Mouse (Mus musculus) forebrain, embryonic 11.5 days (tissue): ENCODE results near the gene Gm11634. TPM values are rescaled to one million over a fixed set of nuclear protein-coding genes. Genes with fewer than 3 reads are reported as not detected.

Source experiments
- ATAC-seq: fragments of 200-750 bp; cut with Nextera tagmentation; replicated peaks from 2 replicates; pipeline ENCODE4 v1.8.0; 2017; ENCODE audit warnings: moderate TSS enrichment; ENCODE audit not compliant: low FRiP score
- DNase-seq: peaks from one replicate; pipeline ENCODE4 v3.0.0-alpha.2; 2017; ENCODE audit warnings: low spot score
- H3K27ac ChIP-seq: fragments of 300-500 bp; sonication (generic); 2 replicates; pipeline ENCODE4 v1.5.1; 2014; ENCODE audit warnings: low read depth, low read length
- H3K27me3 ChIP-seq: fragments of 300-500 bp; sonication (generic); 2 replicates; pipeline ENCODE4 v1.6.1; 2014; ENCODE audit warnings: mild to moderate bottlenecking, low read length, mixed read lengths; ENCODE audit not compliant: control insufficient read depth, insufficient read depth
- H3K36me3 ChIP-seq: fragments of 300-500 bp; sonication (generic); 2 replicates; pipeline ENCODE4 v1.6.1; 2014; ENCODE audit warnings: mild to moderate bottlenecking, low read length, moderate library complexity, mixed read lengths; ENCODE audit not compliant: control insufficient read depth, insufficient read depth
- H3K4me1 ChIP-seq: fragments of 300-500 bp; sonication (generic); replicated peaks from 2 replicates; pipeline ENCODE4 v1.6.1; 2014; ENCODE audit warnings: low read length, mixed read lengths; ENCODE audit not compliant: control insufficient read depth, insufficient read depth
- H3K4me2 ChIP-seq: fragments of 300-500 bp; sonication (generic); 2 replicates; pipeline ENCODE4 v1.6.1; 2014; ENCODE audit warnings: low read depth, mild to moderate bottlenecking, low read length, moderate library complexity, mixed read lengths; ENCODE audit not compliant: severe bottlenecking
- H3K4me3 ChIP-seq: fragments of 300-500 bp; sonication (generic); 2 replicates; pipeline ENCODE4 v1.5.1; 2014; ENCODE audit warnings: low read depth, low read length
- H3K9ac ChIP-seq: fragments of 300-500 bp; sonication (generic); 2 replicates; pipeline ENCODE4 v1.6.1; 2014; ENCODE audit warnings: low read length
- H3K9me3 ChIP-seq: fragments of 300-500 bp; sonication (generic); 2 replicates; pipeline ENCODE4 v1.6.1; 2016; ENCODE audit warnings: low read length, mixed read lengths; ENCODE audit not compliant: control insufficient read depth
- WGBS: fragments of 180-500 bp; shearing (Covaris S2); extraction: QIAGEN DNeasy Blood & Tissue Kit; methylation state at CpG from one replicate; pipeline ENCODE4 v1.1.7; 2014; 5-methylcytosine and 5-hydroxymethylcytosine counted together
- polyA plus RNA-seq: library from polyadenylated mRNA; unstranded; fragments of >200 nt; fragmentation: Nextera tagmentation; extraction: Ambion mirVana; gene quantifications from 2 replicates; pipeline ENCODE4 v1.2.1, GENCODE M21; 2014

Gene Gm11634
- polyA plus RNA-seq, 1 experiment from 2014 or later = 0.44 TPM

- Histone ChIP-seq H3K4me1 (no peaks in the 10 kb centered on the region), H3K9ac (no peak overlapping the region), H3K27me3 (no peaks in the 10 kb centered on the region), H3K4me2 (no peak overlapping the region), H3K27ac (no peak overlapping the region), H3K9me3 (no peaks in the 10 kb centered on the region), H3K36me3 (peaks cover 14% of the 10 kb centered on the region), H3K4me3 (no peak overlapping the region)
- WGBS = 46% methylated on average over 5 of the region's 5 CpGs
- DNase-seq (peak; percentile 72), ATAC-seq (no peak)
Measured at GRCm38 (mm10) chr11:101562391-101562790, 36.7 kb downstream of the Gm11634 start.

- H3K9ac ChIP-seq = no peak overlapping the region
- no peak for ATAC-seq
- no peak for DNase-seq
Measured at GRCm38 (mm10) chr11:101556954-101557353, 42.1 kb downstream of the Gm11634 start.

GRCm38 (mm10) chr11:101556541-101556940 lies 42.5 kb downstream of the Gm11634 start:
- no peaks in the 10 kb centered on the region for H3K27me3 ChIP-seq
- H3K4me3 ChIP-seq = no peak overlapping the region
- H3K27ac ChIP-seq = no peak overlapping the region
- DNase-seq = no peak
- no peak for ATAC-seq
- WGBS = 96% methylated on average over 7 of the region's 7 CpGs
- no peak overlapping the region for H3K9ac ChIP-seq
- 0 out of 2 replicates have a peak, but pooled peaks cover 2% of the 10 kb centered on the region for H3K4me1 ChIP-seq
- no peak overlapping the region for H3K4me2 ChIP-seq
- peaks cover 3% of the 10 kb centered on the region; the same call in 1 of the 2 replicates for H3K36me3 ChIP-seq
- no peaks in the 10 kb centered on the region for H3K9me3 ChIP-seq

More at GRCm38 (mm10) chr11:101556954-101557353, 42.1 kb downstream of the Gm11634 start:
- no peak overlapping the region for H3K4me2 ChIP-seq
- H3K27me3 ChIP-seq = no peaks in the 10 kb centered on the region
- no peaks in the 10 kb centered on the region for H3K9me3 ChIP-seq
- peaks cover 3% of the 10 kb centered on the region; the same call in 1 of the 2 replicates for H3K36me3 ChIP-seq
- no peak overlapping the region for H3K27ac ChIP-seq
- WGBS = 93% methylated on average over 2 of the region's 2 CpGs
- 0 out of 2 replicates have a peak, but pooled peaks cover 2% of the 10 kb centered on the region for H3K4me1 ChIP-seq
- no peak overlapping the region for H3K4me3 ChIP-seq

GRCm38 (mm10) chr11:101553354-101553930 lies 45.6 kb downstream of the Gm11634 start:
- Histone ChIP-seq H3K4me2 (peak overlapping the region; percentile 45), H3K27me3 (no peaks in the 10 kb centered on the region), H3K4me3 (peak overlapping the region; percentile 50), H3K4me1 (peaks cover 2% of the 10 kb centered on the region; the same call in 1 of the 2 replicates), H3K36me3 (no peaks in the 10 kb centered on the region), H3K9ac (peak overlapping the region; percentile 70), H3K27ac (peak overlapping the region; percentile 39; the same call in 1 of the 2 replicates), H3K9me3 (no peaks in the 10 kb centered on the region)
- ATAC-seq = no peak
- no peak for DNase-seq
- WGBS = 31% methylated on average over 8 of the region's 8 CpGs

- peak overlapping the region; percentile 49 for H3K4me2 ChIP-seq
- H3K4me3 ChIP-seq = peak overlapping the region; percentile 50
- DNase-seq (peak; percentile 97), ATAC-seq (peak; percentile 97)
- under 1% methylated on average over 37 of the region's 37 CpGs for WGBS
- H3K27me3 ChIP-seq = no peaks in the 10 kb centered on the region
- H3K36me3 ChIP-seq = no peaks in the 10 kb centered on the region
- no peaks in the 10 kb centered on the region for H3K9me3 ChIP-seq
- peaks cover 2% of the 10 kb centered on the region; the same call in 1 of the 2 replicates for H3K4me1 ChIP-seq
- peak overlapping the region; percentile 70 for H3K9ac ChIP-seq
- H3K27ac ChIP-seq = peak overlapping the region; percentile 90
Measured at GRCm38 (mm10) chr11:101552476-101553300, 46.4 kb downstream of the Gm11634 start.

GRCm38 (mm10) chr11:101551751-101552475 lies 47.1 kb downstream of the Gm11634 start, which contains the start of the genes Brca1 and Nbr1:
TSS of gene Brca1 (minus strand) at chr11:101551955.
TSS of gene Nbr1 (plus strand) at chr11:101552149.
- peak within 1 kb of the TSS; percentile 90 for H3K27ac ChIP-seq
- no peaks in the 10 kb centered on the region for H3K36me3 ChIP-seq
- peak within 1 kb of the TSS; percentile 70 for H3K9ac ChIP-seq
- H3K9me3 ChIP-seq = no peaks in the 10 kb centered on the region
- ATAC-seq (peak; percentile 80), DNase-seq (peak; percentile 98)
- peaks cover 2% of the 10 kb centered on the region; the same call in 1 of the 2 replicates for H3K4me1 ChIP-seq
- H3K4me3 ChIP-seq = peak within 1 kb of the TSS; percentile 50
- no peaks in the 10 kb centered on the region for H3K27me3 ChIP-seq
- H3K4me2 ChIP-seq = peak within 1 kb of the TSS; percentile 63
- WGBS = under 1% methylated on average over 43 of the region's 43 CpGs

- H3K9me3 ChIP-seq = no peaks in the 10 kb centered on the region
- no peaks in the 10 kb centered on the region; the same call in 1 of the 2 replicates for H3K4me1 ChIP-seq
- no peak overlapping the region for H3K27ac ChIP-seq
- no peaks in the 10 kb centered on the region for H3K27me3 ChIP-seq
- H3K4me3 ChIP-seq = no peak overlapping the region
- no peak for DNase-seq
- H3K9ac ChIP-seq = no peak overlapping the region
- no peaks in the 10 kb centered on the region for H3K36me3 ChIP-seq
- ATAC-seq = no peak
- no peak overlapping the region for H3K4me2 ChIP-seq
Measured at GRCm38 (mm10) chr11:101548526-101548925, 50.5 kb downstream of the Gm11634 start.

- no peak for ATAC-seq
Measured at GRCm38 (mm10) chr11:101544132-101544531, 54.9 kb downstream of the Gm11634 start.

More at GRCm38 (mm10) chr11:101544132-101544531, 54.9 kb downstream of the Gm11634 start:
- WGBS = 86% methylated on average over 1 of the region's 1 CpGs
- Histone ChIP-seq H3K36me3 (no peaks in the 10 kb centered on the region), H3K4me1 (no peaks in the 10 kb centered on the region), H3K27me3 (no peaks in the 10 kb centered on the region), H3K27ac (no peak overlapping the region), H3K9ac (no peak overlapping the region), H3K4me3 (no peak overlapping the region), H3K4me2 (no peak overlapping the region), H3K9me3 (no peaks in the 10 kb centered on the region)
- no peak for DNase-seq
